Mouse (Mus musculus) mesoderm, embryonic 11.5 days (tissue): ENCODE results near the gene Isy1.
"Not testable (repeated sequence)": the region's sequence is repeated elsewhere in the genome, so short reads cannot be mapped to it uniquely, and the experiment has no call there.

Experiments used
- DNase-seq: peaks from one replicate; pipeline ENCODE4 v3.0.0-alpha.2; 2012; ENCODE audit warnings: low read depth, low spot score

Isy1 gene

GRCm38 (mm10) chr6:87779174-87780165 is 59.1 kb downstream of the Isy1 start:
- no peak for DNase-seq

- no peak for DNase-seq
Measured at GRCm38 (mm10) chr6:87778294-87779173, 60.1 kb downstream of the Isy1 start.

GRCm38 (mm10) chr6:87777842-87778241 is 60.8 kb downstream of the Isy1 start, which contains the start of gene Gp9:
TSS of gene Gp9 (plus strand) at chr6:87778072.
- DNase-seq, result no peak

GRCm38 (mm10) chr6:87776663-87777062 is 61.9 kb downstream of the Isy1 start:
- no peak for DNase-seq

GRCm38 (mm10) chr6:87775588-87776245 is 62.9 kb downstream of the Isy1 start:
- DNase-seq, result no peak

- DNase-seq, result no peak
Measured at GRCm38 (mm10) chr6:87774909-87775308, 63.7 kb downstream of the Isy1 start.

- DNase-seq, result no peak
Measured at GRCm38 (mm10) chr6:87774466-87774865, 64.1 kb downstream of the Isy1 start.

- DNase-seq, result no peak
Measured at GRCm38 (mm10) chr6:87770626-87771025, 68.0 kb downstream of the Isy1 start.

- not testable (repeated sequence) for DNase-seq
Measured at GRCm38 (mm10) chr6:87764296-87764695, 74.3 kb downstream of the Isy1 start.
